Mouse (Mus musculus) embryonic facial prominence, embryonic 12.5 days (tissue): ENCODE data around the gene Stoml2. TPM values are rescaled to one million over a fixed set of nuclear protein-coding genes. Genes with fewer than 3 reads are reported as not detected.

ENCODE experiments used
- ATAC-seq: fragments of 200-750 bp; cut with Nextera tagmentation; 2 replicates; pipeline ENCODE4 v1.8.0; 2017; ENCODE audit not compliant: insufficient number of reproducible peaks, insufficient read depth, low FRiP score, low TSS enrichment
- H3K27ac ChIP-seq: fragments of 300-500 bp; sonication (generic); 2 replicates; pipeline ENCODE4 v1.5.1; 2016; ENCODE audit warnings: mild to moderate bottlenecking
- H3K27me3 ChIP-seq: fragments of 300-500 bp; sonication (generic); 2 replicates; pipeline ENCODE4 v1.6.1; 2016; ENCODE audit warnings: mild to moderate bottlenecking, moderate library complexity
- H3K36me3 ChIP-seq: fragments of 300-500 bp; sonication (generic); 2 replicates; pipeline ENCODE4 v1.6.1; 2016; ENCODE audit warnings: mild to moderate bottlenecking
- H3K4me1 ChIP-seq: fragments of 300-500 bp; sonication (generic); 2 replicates; pipeline ENCODE4 v1.6.1; 2016
- H3K4me2 ChIP-seq: fragments of 300-500 bp; sonication (generic); replicated peaks from 2 replicates; pipeline ENCODE4 v1.6.1; 2016; ENCODE audit warnings: mild to moderate bottlenecking, moderate library complexity
- H3K4me3 ChIP-seq: fragments of 300-500 bp; sonication (generic); 2 replicates; pipeline ENCODE4 v1.5.1; 2016; ENCODE audit warnings: mild to moderate bottlenecking
- H3K9ac ChIP-seq: fragments of 300-500 bp; sonication (generic); 2 replicates; pipeline ENCODE4 v1.6.1; 2016; ENCODE audit warnings: mild to moderate bottlenecking, moderate library complexity
- H3K9me3 ChIP-seq: fragments of 300-500 bp; sonication (generic); 2 replicates; pipeline ENCODE4 v1.6.1; 2016; ENCODE audit warnings: mild to moderate bottlenecking, moderate library complexity
- WGBS: fragments of 180-500 bp; shearing (Covaris S2); methylation state at CpG from one replicate; pipeline ENCODE4 v1.1.7; 2016; 5-methylcytosine and 5-hydroxymethylcytosine counted together
- polyA plus RNA-seq: library from polyadenylated mRNA; unstranded; fragments of >200 nt; fragmentation: Nextera tagmentation; extraction: Ambion mirVana; gene quantifications from 2 replicates; pipeline ENCODE4 v1.2.1, GENCODE M21; 2016

Stoml2 gene
- polyA plus RNA-seq, 1 experiment from 2014 or later = 333 TPM

GRCm38 (mm10) chr4:43046607-43047006 lies 15.1 kb upstream of the Stoml2 start:
- 60% methylated on average over 5 of the region's 5 CpGs for WGBS
- H3K27me3 ChIP-seq = no peaks in the 10 kb centered on the region
- H3K9me3 ChIP-seq = no peaks in the 10 kb centered on the region
- H3K4me1 ChIP-seq = peaks cover 21% of the 10 kb centered on the region
- H3K4me3 ChIP-seq = no peak overlapping the region
- ATAC-seq = no peak
- H3K4me2 ChIP-seq = peak overlapping the region; percentile 78; the same call in 1 of the 2 replicates
- H3K9ac ChIP-seq = no peak overlapping the region
- H3K27ac ChIP-seq = no peak overlapping the region
- no peaks in the 10 kb centered on the region for H3K36me3 ChIP-seq

- Histone ChIP-seq H3K27me3 (no peaks in the 10 kb centered on the region), H3K4me1 (peaks cover 21% of the 10 kb centered on the region), H3K36me3 (no peaks in the 10 kb centered on the region), H3K4me2 (peak within 1 kb of the TSS; percentile 78), H3K9ac (peak within 1 kb of the TSS; percentile 55), H3K4me3 (peak within 1 kb of the TSS; percentile 59), H3K9me3 (no peaks in the 10 kb centered on the region), H3K27ac (peak within 1 kb of the TSS; percentile 77)
- WGBS = under 1% methylated on average over 33 of the region's 33 CpGs
- peak; percentile 89 for ATAC-seq
These were observed 14.3 kb upstream of the Stoml2 start, which contains the start of gene Fam214b for GRCm38 (mm10) chr4:43045659-43046302. Gene Fam214b, minus strand, starts transcription at chr4:43046220.

- ATAC-seq = 0 out of 2 replicates have a peak, but pooled peaks have one; percentile 1
These were observed 13.8 kb upstream of the Stoml2 start for GRCm38 (mm10) chr4:43045285-43045658.

GRCm38 (mm10) chr4:43044673-43045072 lies 13.2 kb upstream of the Stoml2 start:
- no peaks in the 10 kb centered on the region for H3K36me3 ChIP-seq
- H3K27ac ChIP-seq = peak overlapping the region; percentile 77
- no peaks in the 10 kb centered on the region for H3K27me3 ChIP-seq
- 28% methylated on average over 4 of the region's 4 CpGs for WGBS
- peak overlapping the region; percentile 78 for H3K4me2 ChIP-seq
- H3K4me1 ChIP-seq = peaks cover 21% of the 10 kb centered on the region
- ATAC-seq = no peak
- peak overlapping the region; percentile 59 for H3K4me3 ChIP-seq
- peak overlapping the region; percentile 1; the same call in 1 of the 2 replicates for H3K9ac ChIP-seq
- no peaks in the 10 kb centered on the region for H3K9me3 ChIP-seq

More at GRCm38 (mm10) chr4:43045285-43045658, 13.8 kb upstream of the Stoml2 start:
- Histone ChIP-seq H3K9me3 (no peaks in the 10 kb centered on the region), H3K4me3 (peak overlapping the region; percentile 59), H3K36me3 (no peaks in the 10 kb centered on the region), H3K9ac (peak overlapping the region; percentile 55), H3K4me2 (peak overlapping the region; percentile 78), H3K4me1 (peaks cover 21% of the 10 kb centered on the region), H3K27me3 (no peaks in the 10 kb centered on the region), H3K27ac (peak overlapping the region; percentile 77)
- 6% methylated on average over 13 of the region's 13 CpGs for WGBS

- 14% methylated on average over 7 of the region's 7 CpGs for WGBS
- ATAC-seq = peak; percentile 55
- peak overlapping the region; percentile 1; the same call in 1 of the 2 replicates for H3K9ac ChIP-seq
These were observed 12.3 kb upstream of the Stoml2 start for GRCm38 (mm10) chr4:43043644-43044357.

GRCm38 (mm10) chr4:43040881-43041547 lies 9.5 kb upstream of the Stoml2 start:
- Histone ChIP-seq H3K27me3 (no peaks in the 10 kb centered on the region), H3K4me2 (no peak overlapping the region)

More at GRCm38 (mm10) chr4:43043644-43044357, 12.3 kb upstream of the Stoml2 start:
- H3K27me3 ChIP-seq = no peaks in the 10 kb centered on the region
- H3K9me3 ChIP-seq = no peaks in the 10 kb centered on the region
- peaks cover 30% of the 10 kb centered on the region for H3K4me1 ChIP-seq
- H3K36me3 ChIP-seq = no peaks in the 10 kb centered on the region
- H3K4me3 ChIP-seq = no peak overlapping the region
- peak overlapping the region; percentile 77 for H3K27ac ChIP-seq
- peak overlapping the region; percentile 78 for H3K4me2 ChIP-seq

GRCm38 (mm10) chr4:43040114-43040572 lies 8.6 kb upstream of the Stoml2 start:
- 1% methylated on average over 25 of the region's 25 CpGs for WGBS
- ATAC-seq = peak; percentile 95
- Histone ChIP-seq H3K9me3 (no peaks in the 10 kb centered on the region), H3K4me3 (peak overlapping the region; percentile 73), H3K27me3 (no peaks in the 10 kb centered on the region), H3K4me2 (peak overlapping the region; percentile 86), H3K27ac (peak overlapping the region; percentile 64), H3K36me3 (peaks cover 15% of the 10 kb centered on the region), H3K4me1 (peaks cover 26% of the 10 kb centered on the region), H3K9ac (peak overlapping the region; percentile 78)

More at GRCm38 (mm10) chr4:43040881-43041547, 9.5 kb upstream of the Stoml2 start:
- no peak overlapping the region for H3K9ac ChIP-seq
- peaks cover 7% of the 10 kb centered on the region for H3K36me3 ChIP-seq
- no peaks in the 10 kb centered on the region for H3K9me3 ChIP-seq
- H3K4me1 ChIP-seq = peaks cover 28% of the 10 kb centered on the region
- 74% methylated on average over 9 of the region's 9 CpGs for WGBS
- H3K4me3 ChIP-seq = no peak overlapping the region
- ATAC-seq = no peak
- no peak overlapping the region for H3K27ac ChIP-seq

GRCm38 (mm10) chr4:43039609-43040008 lies 8.1 kb upstream of the Stoml2 start:
- no peak; the same call in 1 of the 2 replicates for ATAC-seq
- H3K4me1 ChIP-seq = peaks cover 20% of the 10 kb centered on the region
- peak overlapping the region; percentile 73 for H3K4me3 ChIP-seq
- peak overlapping the region; percentile 78 for H3K9ac ChIP-seq
- peak overlapping the region; percentile 64 for H3K27ac ChIP-seq
- H3K36me3 ChIP-seq = peaks cover 20% of the 10 kb centered on the region
- H3K9me3 ChIP-seq = no peaks in the 10 kb centered on the region
- H3K4me2 ChIP-seq = peak overlapping the region; percentile 86
- no peaks in the 10 kb centered on the region for H3K27me3 ChIP-seq
- under 1% methylated on average over 11 of the region's 11 CpGs for WGBS

- Histone ChIP-seq H3K4me3 (peak overlapping the region; percentile 73), H3K9ac (peak overlapping the region; percentile 78), H3K27ac (no peak overlapping the region), H3K36me3 (peaks cover 27% of the 10 kb centered on the region), H3K4me2 (peak overlapping the region; percentile 86), H3K27me3 (no peaks in the 10 kb centered on the region), H3K4me1 (peaks cover 13% of the 10 kb centered on the region), H3K9me3 (no peaks in the 10 kb centered on the region)
- ATAC-seq = no peak
- 58% methylated on average over 15 of the region's 15 CpGs for WGBS
These were observed 7.3 kb upstream of the Stoml2 start for GRCm38 (mm10) chr4:43038567-43039495.

GRCm38 (mm10) chr4:43037860-43038566 lies 6.5 kb upstream of the Stoml2 start:
- no peaks in the 10 kb centered on the region for H3K27me3 ChIP-seq
- no peak overlapping the region for H3K9ac ChIP-seq
- no peak overlapping the region for H3K27ac ChIP-seq
- H3K4me3 ChIP-seq = no peak overlapping the region
- peaks cover 11% of the 10 kb centered on the region for H3K4me1 ChIP-seq
- no peak for ATAC-seq
- H3K9me3 ChIP-seq = no peaks in the 10 kb centered on the region
- no peak overlapping the region; the same call in 1 of the 2 replicates for H3K4me2 ChIP-seq
- 67% methylated on average over 4 of the region's 4 CpGs for WGBS
- H3K36me3 ChIP-seq = peaks cover 35% of the 10 kb centered on the region
